Mouse (Mus musculus): ENCODE data around the gene Fam122b.

Fam122b gene

GRCm38 (mm10) chrX:53269289-53270062, at the start of gene Fam122b:
TSS of gene Fam122b (minus strand) at chrX:53269805.
- 5% methylated on average over 37 of the region's 40 CpGs for WGBS

DNA sequence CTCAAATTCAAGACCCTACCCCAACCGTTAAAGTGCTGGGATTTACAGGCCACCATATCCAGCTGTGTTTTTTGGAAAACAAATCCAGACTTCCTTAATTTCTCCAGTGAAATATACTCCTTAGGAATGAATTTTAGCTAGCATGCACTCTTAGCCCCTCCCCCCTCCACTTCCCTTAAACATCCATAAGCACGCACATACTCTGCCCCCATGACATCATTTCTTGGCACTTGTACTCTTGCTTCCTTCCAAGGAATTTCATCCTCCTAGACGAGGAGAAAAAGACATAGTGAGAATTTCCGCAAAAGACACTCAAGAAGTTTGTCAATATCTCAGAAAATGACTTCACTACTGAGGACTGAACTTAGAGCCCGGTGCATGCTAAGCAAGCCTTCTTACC, 18.3 kb upstream of the Fam122b start:
- WGBS, result 54% methylated on average over 5 of the region's 5 CpGs

DNA sequence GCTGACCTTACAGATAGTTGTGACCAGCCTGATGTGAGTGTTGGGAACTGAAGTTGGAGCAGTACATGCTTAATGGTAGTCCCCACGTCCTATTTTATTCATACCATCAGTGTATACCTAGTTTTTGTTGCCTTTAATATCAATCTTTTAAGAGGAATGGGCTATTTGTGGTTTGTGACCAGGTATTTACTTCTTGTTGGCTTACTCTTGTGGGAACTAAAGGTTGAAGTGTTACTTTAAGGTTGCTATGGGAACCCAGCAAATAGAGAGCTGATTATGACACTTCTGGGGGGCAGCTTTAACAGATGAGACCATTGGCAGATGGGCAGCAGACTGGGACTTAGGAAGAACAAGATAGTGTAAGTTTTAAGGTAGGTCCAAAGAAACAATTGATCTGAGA, 3.5 kb upstream of the Fam122b start, which contains the start of gene Fam122c:
TSS of gene Fam122c (plus strand) at position 301 of the 400 bp plus-strand sequence.
- WGBS, result 42% methylated on average over 1 of the region's 1 CpGs

- 81% methylated on average over 3 of the region's 3 CpGs for WGBS
Observed at GRCm38 (mm10) chrX:53271628-53272027, 2.0 kb upstream of the Fam122b start.

DNA sequence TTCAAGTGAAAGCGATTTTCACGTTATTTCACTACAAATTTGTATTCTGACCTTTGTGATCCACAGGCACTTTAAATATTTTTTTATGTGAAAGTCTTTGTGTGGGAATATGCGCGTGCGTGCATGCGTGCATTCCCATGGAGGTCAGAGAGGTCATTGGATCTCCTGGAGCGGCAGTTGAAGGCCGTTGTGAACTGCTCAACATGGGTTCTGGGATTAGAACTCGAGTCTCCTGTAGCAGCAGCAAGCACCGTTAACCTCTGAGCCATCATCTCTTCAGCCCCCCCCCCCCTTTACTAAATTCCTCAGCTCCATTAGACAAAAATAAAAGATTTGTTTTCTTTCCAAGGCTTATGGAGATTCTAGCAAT, 443 bp upstream of the Fam122b start:
- 5% methylated on average over 10 of the region's 10 CpGs for WGBS

- WGBS, result 3% methylated on average over 10 of the region's 10 CpGs
Observed at GRCm38 (mm10) chrX:53268856-53269255, 749 bp downstream of the Fam122b start.

GRCm38 (mm10) chrX:53266186-53266585, 3.4 kb downstream of the Fam122b start:
- 82% methylated on average over 9 of the region's 9 CpGs for WGBS

- 93% methylated on average over 4 of the region's 4 CpGs for WGBS
Observed at GRCm38 (mm10) chrX:53240011-53240410, 29.6 kb downstream of the Fam122b start, which contains the start of gene Plac1. TSS of gene Plac1 (minus strand) at chrX:53240111.

- WGBS, result 19% methylated on average over 2 of the region's 2 CpGs
Observed at GRCm38 (mm10) chrX:53237971-53238370, 31.6 kb downstream of the Fam122b start.

- 76% methylated on average over 7 of the region's 7 CpGs for WGBS
Observed at GRCm38 (mm10) chrX:53236404-53236803, 33.2 kb downstream of the Fam122b start.

DNA sequence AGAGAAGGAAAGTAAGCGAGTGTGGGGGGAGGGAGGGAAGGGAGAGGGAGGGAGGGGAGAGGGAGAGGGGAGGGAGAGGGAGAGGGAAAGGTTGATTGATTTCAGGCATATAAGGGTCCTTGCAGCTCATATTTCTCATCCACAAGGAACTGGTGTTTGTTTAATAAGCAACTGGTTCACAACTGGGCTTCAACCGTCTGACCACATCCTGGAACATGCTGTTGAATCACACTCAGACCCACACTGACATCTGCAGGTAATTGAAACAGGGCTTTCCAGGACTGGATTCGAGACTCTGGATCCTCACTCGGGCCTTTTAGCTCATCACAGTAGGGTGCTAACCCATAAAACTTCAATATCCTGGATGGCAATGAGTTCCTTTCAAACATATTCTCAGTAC, 35.9 kb downstream of the Fam122b start:
- WGBS, result 61% methylated on average over 4 of the region's 4 CpGs

- 4% methylated on average over 13 of the region's 13 CpGs for WGBS
Observed at GRCm38 (mm10) chrX:53231965-53232364, 37.6 kb downstream of the Fam122b start.

GRCm38 (mm10) chrX:53224353-53224944, 45.2 kb downstream of the Fam122b start:
- 75% methylated on average over 6 of the region's 6 CpGs for WGBS

DNA sequence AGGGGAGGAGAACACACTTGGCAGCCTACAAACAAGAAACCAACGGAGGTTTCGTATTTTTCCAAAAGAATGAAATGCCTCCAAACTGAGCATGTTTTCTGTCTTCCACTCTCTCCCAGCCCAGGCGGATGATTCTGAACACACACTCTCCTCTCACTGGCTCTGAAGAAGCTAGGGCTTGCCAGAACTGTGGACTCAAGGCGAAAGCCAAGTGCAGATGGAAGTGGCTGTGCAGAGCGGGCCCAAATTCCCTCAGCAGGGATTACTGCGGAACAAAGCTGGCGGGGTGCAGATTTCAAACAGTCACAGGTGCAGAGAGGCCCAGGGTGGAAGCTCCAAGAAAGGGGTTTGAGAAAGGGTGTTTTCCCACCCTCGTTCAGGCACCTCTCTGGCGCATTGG, 48.8 kb downstream of the Fam122b start:
- 72% methylated on average over 9 of the region's 9 CpGs for WGBS

DNA sequence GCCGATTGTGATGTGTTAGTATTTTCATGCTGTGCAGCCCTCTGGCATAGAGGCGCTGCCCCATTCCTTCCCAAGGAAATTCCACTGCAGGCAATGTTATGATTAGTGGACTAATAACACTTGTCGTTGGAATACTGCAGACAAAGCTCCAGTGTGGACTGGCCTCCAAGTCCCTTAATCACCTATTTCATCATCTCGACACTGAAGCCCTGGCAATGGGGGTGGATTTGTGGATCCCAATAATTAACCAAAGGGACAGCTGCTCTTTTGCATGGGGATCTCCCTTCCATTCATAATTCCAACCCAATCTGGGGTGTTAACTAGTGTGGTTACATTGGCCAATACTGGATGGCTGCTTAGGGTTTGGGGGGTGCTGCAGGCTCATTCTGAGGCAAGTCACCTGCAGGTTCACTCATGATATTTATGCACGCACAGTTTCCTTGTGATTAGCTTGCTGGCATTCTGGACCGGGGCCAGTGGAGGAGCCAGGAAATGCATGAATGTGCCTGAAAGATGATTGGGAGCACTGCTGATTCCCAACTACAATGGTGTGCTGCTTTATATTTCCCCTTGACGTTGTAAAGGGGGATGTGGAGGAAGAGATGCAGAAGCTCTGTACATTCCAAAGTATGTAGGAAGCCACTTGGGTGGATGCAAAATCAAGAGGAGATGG, 54.9 kb downstream of the Fam122b start:
- 42% methylated on average over 7 of the region's 7 CpGs for WGBS

DNA sequence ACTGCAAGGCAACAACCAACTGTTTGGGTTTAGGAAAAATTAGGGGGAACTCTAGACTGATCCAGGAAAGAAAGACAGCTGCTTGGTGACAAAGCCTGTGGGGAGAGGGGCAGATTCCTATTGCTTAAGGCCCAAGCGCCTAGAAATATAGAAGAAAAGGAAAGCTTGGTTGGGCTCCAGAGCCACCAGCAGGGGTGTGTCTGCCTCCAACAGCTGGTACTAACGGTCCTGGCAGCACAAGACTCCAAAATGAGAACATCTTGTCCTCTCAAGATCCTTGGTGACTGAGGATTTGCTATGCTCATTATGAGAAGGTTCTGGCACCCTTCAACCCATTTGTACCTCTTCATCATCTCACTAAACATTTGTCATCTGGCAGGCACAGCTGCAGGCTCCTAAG, 55.8 kb downstream of the Fam122b start:
- WGBS, result 33% methylated on average over 2 of the region's 2 CpGs

- 37% methylated on average over 9 of the region's 9 CpGs for WGBS
Observed at GRCm38 (mm10) chrX:53212485-53212884, 57.1 kb downstream of the Fam122b start.

DNA sequence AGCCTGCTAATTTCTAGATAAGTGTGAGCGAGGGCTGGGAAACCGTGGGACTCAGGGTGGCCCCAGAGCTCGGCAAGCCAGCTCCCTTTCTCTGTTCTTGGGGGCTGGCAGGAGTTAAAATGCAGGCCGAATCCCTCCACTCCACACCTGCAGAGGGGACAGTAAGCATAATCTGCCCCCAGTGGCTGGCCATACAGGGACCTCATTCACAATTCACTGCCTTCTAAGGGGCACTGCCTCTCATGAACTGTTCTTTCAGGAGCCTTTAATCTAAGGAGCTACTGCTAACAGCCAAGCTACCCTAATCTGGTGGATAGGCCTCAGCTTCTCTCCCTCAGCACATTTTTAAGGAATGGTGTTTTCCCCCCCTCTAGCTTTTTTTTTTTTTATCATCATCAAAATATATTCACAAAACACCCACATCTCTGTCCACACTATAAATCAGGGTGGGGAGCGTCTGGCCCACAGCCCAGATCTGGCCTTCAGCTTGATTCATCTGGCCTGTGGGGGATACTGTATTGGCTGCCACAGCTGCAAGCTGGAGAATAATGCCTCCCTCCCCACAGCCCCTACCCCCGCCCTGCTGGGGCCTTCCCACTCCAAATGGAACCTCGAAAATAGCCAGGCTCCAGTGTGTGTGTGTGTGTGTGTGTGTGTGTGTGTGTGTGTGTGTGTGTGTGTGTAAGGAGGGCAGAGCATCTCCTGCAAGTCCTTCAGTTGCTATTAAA, 57.7 kb downstream of the Fam122b start:
- 59% methylated on average over 7 of the region's 7 CpGs for WGBS

GRCm38 (mm10) chrX:53209431-53209830, 60.2 kb downstream of the Fam122b start:
- WGBS, result 69% methylated on average over 7 of the region's 7 CpGs

GRCm38 (mm10) chrX:53204690-53205311, 64.8 kb downstream of the Fam122b start:
- WGBS, result 57% methylated on average over 3 of the region's 3 CpGs

DNA sequence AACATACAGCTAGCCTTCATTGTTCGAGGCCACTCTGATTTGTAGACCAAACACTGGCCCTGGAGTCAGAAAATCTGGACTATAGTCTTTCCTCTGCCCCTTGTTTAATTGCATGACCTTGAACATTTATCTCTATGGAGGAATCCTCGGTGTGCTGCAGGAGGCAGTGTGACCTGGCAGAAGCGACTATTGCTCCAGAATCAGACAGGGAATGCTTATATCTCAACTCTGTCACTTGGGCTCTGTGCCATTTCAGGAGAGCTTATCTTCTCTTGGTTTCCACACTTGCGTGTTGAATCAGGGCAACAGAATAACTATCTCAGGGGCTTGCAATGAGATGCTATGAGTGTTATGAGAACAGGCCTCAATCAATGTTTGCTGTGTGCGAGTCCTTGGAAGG, 68.0 kb downstream of the Fam122b start:
- 93% methylated on average over 5 of the region's 5 CpGs for WGBS

DNA sequence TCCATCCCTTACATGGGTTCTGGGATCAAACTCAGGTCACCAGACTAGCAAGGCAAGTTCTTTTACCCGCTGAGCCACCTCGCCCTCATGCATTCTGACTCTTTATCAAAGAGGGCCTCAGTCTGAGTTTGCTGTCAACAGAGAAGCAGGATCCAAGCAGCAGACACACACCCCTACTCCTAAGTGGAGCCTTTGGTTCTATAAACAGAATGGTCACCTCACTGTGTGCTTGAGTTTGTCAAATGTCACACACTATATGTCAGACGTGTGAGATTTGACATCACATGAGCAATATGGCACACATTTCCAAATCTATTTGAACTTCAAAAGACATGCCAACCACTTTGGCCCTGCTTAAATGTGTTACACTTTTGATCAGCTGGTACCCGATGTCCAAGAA, 71.9 kb downstream of the Fam122b start:
- WGBS, result 95% methylated on average over 4 of the region's 4 CpGs
